In genomic region chr3:127492663-127493062, GRCm38 (mm10) we compare ENCODE assay signal across 31 mouse cellular contexts.
"Had no signal": no experiment of that assay in that cellular context is flagged by ENCODE, and none has a peak within 500 bp of the region (broad histone marks: within the 10 kb centered on the region; RNA-seq: fewer than 3 reads in every experiment).

No protein-coding gene starts in this region.

- H3K4me3 ChIP-seq: heart, embryonic 12.5 days; heart, embryonic 13.5 days; heart, embryonic 15.5 days; hindbrain, embryonic 10.5 days; hindbrain, embryonic 12.5 days; hindbrain, embryonic 13.5 days; hindbrain, embryonic 15.5 days; intestine, embryonic 15.5 days; kidney, embryonic 15.5 days; layer of hippocampus, adult 2 months; left cerebral cortex, adult 2 months had no signal

- H3K27ac ChIP-seq: heart, embryonic 13.5 days; heart, embryonic 15.5 days; hindbrain, embryonic 10.5 days; hindbrain, embryonic 12.5 days; hindbrain, embryonic 13.5 days; hindbrain, embryonic 14.5 days; hindbrain, embryonic 15.5 days; hindbrain, postnatal 0 days; intestine, embryonic 15.5 days; kidney, embryonic 15.5 days; kidney, postnatal 0 days; layer of hippocampus, adult 2 months; left cerebral cortex, adult 2 months had no signal

- H3K27me3 ChIP-seq: heart, embryonic 12.5 days; heart, embryonic 13.5 days; heart, embryonic 15.5 days; hindbrain, embryonic 12.5 days; hindbrain, embryonic 13.5 days; hindbrain, embryonic 15.5 days had no signal

- H3K36me3 ChIP-seq: heart, embryonic 12.5 days; heart, embryonic 13.5 days; heart, embryonic 15.5 days; hindbrain, embryonic 10.5 days; hindbrain, embryonic 12.5 days; hindbrain, embryonic 13.5 days; hindbrain, embryonic 15.5 days; intestine, embryonic 15.5 days; kidney, embryonic 15.5 days had no signal

- DNase-seq: heart, postnatal 10 days; heart, postnatal 14 days; heart, postnatal 36 days; heart, postnatal 4 days; kidney, adult 11 months; kidney, adult 18-20 months; kidney, adult 2 months; kidney, adult 8-10 months; kidney, adult 9 months; kidney, postnatal 10 days; kidney, postnatal 14 days; kidney, postnatal 25 days; kidney, postnatal 36 days; kidney, postnatal 4 days; layer of hippocampus, adult 9-11 months; layer of hippocampus, postnatal 36 days had no signal

- H3K4me2 ChIP-seq: heart, embryonic 11.5 days; heart, embryonic 12.5 days; heart, embryonic 13.5 days; heart, embryonic 15.5 days; hindbrain, embryonic 12.5 days; hindbrain, embryonic 13.5 days; hindbrain, embryonic 14.5 days; hindbrain, embryonic 15.5 days; intestine, embryonic 15.5 days; kidney, embryonic 15.5 days had no signal

- H3K4me1 ChIP-seq: heart, embryonic 12.5 days; heart, embryonic 13.5 days; heart, embryonic 15.5 days; hindbrain, embryonic 10.5 days; hindbrain, embryonic 12.5 days; intestine, embryonic 15.5 days; kidney, embryonic 15.5 days had no signal

- H3K9ac ChIP-seq: heart, embryonic 12.5 days; heart, embryonic 13.5 days; heart, embryonic 15.5 days; hindbrain, embryonic 12.5 days; hindbrain, embryonic 13.5 days; hindbrain, embryonic 14.5 days; hindbrain, embryonic 15.5 days; intestine, embryonic 15.5 days; kidney, embryonic 15.5 days had no signal

- H3K9me3 ChIP-seq: heart, embryonic 12.5 days; heart, embryonic 13.5 days; heart, embryonic 15.5 days; hindbrain, embryonic 10.5 days; hindbrain, embryonic 12.5 days; hindbrain, embryonic 13.5 days; hindbrain, embryonic 15.5 days; intestine, embryonic 15.5 days; kidney, embryonic 15.5 days had no signal
